Mouse (Mus musculus) liver, embryonic 14.5 days (tissue): ENCODE results near the gene Myt1l.

Experiments
- CTCF ChIP-seq: IDR thresholded peaks from 2 replicates; pipeline ENCODE4 v1.5.1; 2016; ENCODE audit warnings: antibody characterized with exemption, low read depth, control low read depth
- EP300 ChIP-seq: IDR thresholded peaks from 2 replicates; pipeline ENCODE4 v1.6.1; 2016; ENCODE audit warnings: antibody characterized with exemption, low read depth

- TF ChIP-seq CTCF = no peak
- no peak for TF ChIP-seq EP300
Measured at GRCm38 (mm10) chr12:29539106-29539505, 10.9 kb downstream of the Myt1l start.
